Mouse (Mus musculus): ENCODE data around the gene Gm15517. TPM values are rescaled to one million over a fixed set of nuclear protein-coding genes. Genes with fewer than 3 reads are reported as not detected.

The Gm15517 gene
- polyA plus RNA-seq, 1 experiment from 2014 or later: not detected

GRCm38 (mm10) chr7:44310285-44310877 lies 49.1 kb downstream of the Gm15517 start:
- Histone ChIP-seq H3K4me2 (ENCODE audit: low read depth, low read length) (peak overlapping the region; percentile 60), H3K36me3 (ENCODE audit: control insufficient read depth, insufficient read depth, low read length) (peaks cover 6% of the 10 kb centered on the region; the same call in 1 of the 2 replicates), H3K4me3 (ENCODE audit: low read depth, low read length) (peak overlapping the region; percentile 61), H3K27me3 (ENCODE audit: control insufficient read depth, insufficient read depth, low read length) (no peaks in the 10 kb centered on the region), H3K27ac (ENCODE audit: low read depth, low read length) (peak overlapping the region; percentile 69), H3K9me3 (ENCODE audit: control insufficient read depth, low read length) (no peaks in the 10 kb centered on the region), H3K9ac (replicated peaks; ENCODE audit: low read depth, low read length) (peak overlapping the region; percentile 75), H3K4me1 (ENCODE audit: control insufficient read depth, insufficient read depth, low read length) (peaks cover 12% of the 10 kb centered on the region)
- peak; percentile 12 for ATAC-seq (ENCODE audit: low read depth)
- under 1% methylated on average over 33 of the region's 40 CpGs for WGBS

GRCm38 (mm10) chr7:44310878-44311712 lies 49.8 kb downstream of the Gm15517 start:
- Histone ChIP-seq H3K4me3 (ENCODE audit: low read depth, low read length) (peak overlapping the region; percentile 61), H3K36me3 (ENCODE audit: control insufficient read depth, insufficient read depth, low read length) (peaks cover 6% of the 10 kb centered on the region; the same call in 1 of the 2 replicates), H3K4me2 (ENCODE audit: low read depth, low read length) (peak overlapping the region; percentile 60), H3K27me3 (ENCODE audit: control insufficient read depth, insufficient read depth, low read length) (no peaks in the 10 kb centered on the region), H3K9me3 (ENCODE audit: control insufficient read depth, low read length) (no peaks in the 10 kb centered on the region), H3K9ac (replicated peaks; ENCODE audit: low read depth, low read length) (peak overlapping the region; percentile 75), H3K4me1 (ENCODE audit: control insufficient read depth, insufficient read depth, low read length) (peaks cover 11% of the 10 kb centered on the region), H3K27ac (ENCODE audit: low read depth, low read length) (peak overlapping the region; percentile 69)
- WGBS: 1% methylated on average over 35 of the region's 38 CpGs
- peak; percentile 32 for ATAC-seq (ENCODE audit: low read depth)

Other genes with a start within 250 kb of the Gm15517 start
- not detected in 2 replicates for gene Klk1b26, start 249.3 kb upstream of the Gm15517 start, polyA plus RNA-seq (2014; fragmentation: Nextera tagmentation; extraction: Ambion mirVana)
- gene Klk1b27, start 209.2 kb upstream of the Gm15517 start, polyA plus RNA-seq (2014; fragmentation: Nextera tagmentation; extraction: Ambion mirVana): not detected in 2 replicates
- not detected in 2 replicates for gene Klk1b21, start 159.1 kb upstream of the Gm15517 start, polyA plus RNA-seq (2014; fragmentation: Nextera tagmentation; extraction: Ambion mirVana)
- not detected in 2 replicates for gene Klk1b22, start 148.8 kb upstream of the Gm15517 start, polyA plus RNA-seq (2014; fragmentation: Nextera tagmentation; extraction: Ambion mirVana)
- not detected in 2 replicates for gene Klk1b16, start 124.7 kb upstream of the Gm15517 start, polyA plus RNA-seq (2014; fragmentation: Nextera tagmentation; extraction: Ambion mirVana)
- not detected in 2 replicates for gene Klk1b24, start 73.2 kb upstream of the Gm15517 start, polyA plus RNA-seq (2014; fragmentation: Nextera tagmentation; extraction: Ambion mirVana)
- not detected in 2 replicates for gene Klk1b3, start 63.3 kb upstream of the Gm15517 start, polyA plus RNA-seq (2014; fragmentation: Nextera tagmentation; extraction: Ambion mirVana)
- gene Klk1b4, start 54.0 kb upstream of the Gm15517 start, polyA plus RNA-seq (2014; fragmentation: Nextera tagmentation; extraction: Ambion mirVana): not detected in 2 replicates
- gene Klk1b5, start 45.5 kb upstream of the Gm15517 start, polyA plus RNA-seq (2014; fragmentation: Nextera tagmentation; extraction: Ambion mirVana): not detected in 2 replicates
- gene Klk1, start 36.1 kb upstream of the Gm15517 start, polyA plus RNA-seq (2014; fragmentation: Nextera tagmentation; extraction: Ambion mirVana): not detected in 2 replicates
- not detected in 2 replicates for gene Gm36864, start 25.3 kb upstream of the Gm15517 start, polyA plus RNA-seq (2014; fragmentation: Nextera tagmentation; extraction: Ambion mirVana)
- 1.5 and 1.6 TPM in 2 replicates for gene 1700028J19Rik, start 14.8 kb upstream of the Gm15517 start, polyA plus RNA-seq (2014; fragmentation: Nextera tagmentation; extraction: Ambion mirVana)
- 164 and 180 TPM in 2 replicates for gene 2410002F23Rik, start 14.7 kb upstream of the Gm15517 start, polyA plus RNA-seq (2014; fragmentation: Nextera tagmentation; extraction: Ambion mirVana)
- gene Acp4, start 4.1 kb upstream of the Gm15517 start, polyA plus RNA-seq (2014; fragmentation: Nextera tagmentation; extraction: Ambion mirVana): not detected in 2 replicates
- gene Clec11a, start 45.5 kb downstream of the Gm15517 start, polyA plus RNA-seq (2014; fragmentation: Nextera tagmentation; extraction: Ambion mirVana): 2.8 and 4.6 TPM in 2 replicates
- gene Shank1, start 48.8 kb downstream of the Gm15517 start, polyA plus RNA-seq (2014; fragmentation: Nextera tagmentation; extraction: Ambion mirVana): 39.9 and 62.7 TPM in 2 replicates
- gene Syt3, start 122.7 kb downstream of the Gm15517 start, polyA plus RNA-seq (2014; fragmentation: Nextera tagmentation; extraction: Ambion mirVana): 52.7 and 68.4 TPM in 2 replicates
- gene 1700008O03Rik, start 124.4 kb downstream of the Gm15517 start, polyA plus RNA-seq (2014; fragmentation: Nextera tagmentation; extraction: Ambion mirVana): 2.0 and 2.6 TPM in 2 replicates
- 21.9 and 28.1 TPM in 2 replicates for gene Lrrc4b, start 167.6 kb downstream of the Gm15517 start, polyA plus RNA-seq (2014; fragmentation: Nextera tagmentation; extraction: Ambion mirVana)
- 3.3 and 5.2 TPM in 2 replicates for gene Aspdh, start 203.9 kb downstream of the Gm15517 start, polyA plus RNA-seq (2014; fragmentation: Nextera tagmentation; extraction: Ambion mirVana)
- 26.9 and 33.4 TPM in 2 replicates for gene Josd2, start 206.5 kb downstream of the Gm15517 start, polyA plus RNA-seq (2014; fragmentation: Nextera tagmentation; extraction: Ambion mirVana)
- 153 and 162 TPM in 2 replicates for gene Emc10, start 235.1 kb downstream of the Gm15517 start, polyA plus RNA-seq (2014; fragmentation: Nextera tagmentation; extraction: Ambion mirVana)
- 19.5 and 24.9 TPM in 2 replicates for gene Fam71e1, start 235.1 kb downstream of the Gm15517 start, polyA plus RNA-seq (2014; fragmentation: Nextera tagmentation; extraction: Ambion mirVana)